Comparison of ENCODE assay signal across 16 mouse cellular contexts in genomic region chr7:79360056-79360455, GRCm38 (mm10). TPM values are rescaled to one million over a fixed set of nuclear protein-coding genes. Genes with fewer than 3 reads are reported as not detected.
A peak's percentile ranks its signal among the peaks of the same experiment; 100 is the strongest.
DNase-seq lines count a peak whose midpoint lies in the region; ATAC-seq and TF ChIP-seq lines count a peak whose summit lies in the region.
"Had no signal": no experiment of that assay in that cellular context is flagged by ENCODE, and none has a peak within 500 bp of the region (broad histone marks: within the 10 kb centered on the region; RNA-seq: fewer than 3 reads in every experiment).

No protein-coding gene starts in this region.

- peak overlapping the region; percentile 42 for H3K4me3 ChIP-seq in heart, embryonic 13.5 days
- H3K4me3 ChIP-seq in layer of hippocampus, adult 2 months: no peak overlapping the region
- H3K4me3 ChIP-seq: embryonic facial prominence, embryonic 12.5 days; kidney, embryonic 15.5 days; lung, embryonic 15.5 days; neural tube, embryonic 12.5 days had no signal

- TF ChIP-seq CTCF in layer of hippocampus, adult 2 months (conservative IDR thresholded peaks at IDR 0.05): no peak
- no peak for TF ChIP-seq CTCF in brain, embryonic 14.5 days (IDR thresholded peaks at IDR 0.05; ENCODE audit: borderline replicate concordance, extremely low read depth, insufficient read depth, insufficient read length)

- no peak for DNase-seq in heart, adult 11 months
- DNase-seq in layer of hippocampus, adult 2 months (ENCODE audit: low spot score in 2 of 2): no peak
- no peak for DNase-seq in layer of hippocampus, postnatal 36 days
- DNase-seq in ES-CJ7 (ENCODE audit: low read depth, low spot score): peak; percentile 39
- DNase-seq in brain, embryonic 14.5 days (ENCODE audit: low read depth): peak; percentile 11
- no peak for DNase-seq in urinary bladder, postnatal 36 days (ENCODE audit: low spot score in 2 of 2)
- DNase-seq: cerebellum, adult 9-10 months; gastrocnemius, postnatal 14 days; right cerebral cortex, postnatal 14 days had no signal

- H3K9ac ChIP-seq in heart, embryonic 13.5 days: peak overlapping the region; percentile 62; the same call in 1 of the 2 replicates
- H3K9ac ChIP-seq: embryonic facial prominence, embryonic 12.5 days; kidney, embryonic 15.5 days; lung, embryonic 15.5 days; neural tube, embryonic 12.5 days had no signal

- H3K36me3 ChIP-seq in heart, embryonic 13.5 days: peaks cover 23% of the 10 kb centered on the region

- no peak for TF ChIP-seq POLR2A in brain, embryonic 14.5 days (IDR thresholded peaks at IDR 0.05; ENCODE audit: borderline replicate concordance, extremely low read depth, insufficient read depth, insufficient read length, poor library complexity, severe bottlenecking)

- WGBS in heart, embryonic 13.5 days: 32% methylated on average over 11 of the region's 11 CpGs

- peak overlapping the region; percentile 81 for H3K27ac ChIP-seq in heart, embryonic 13.5 days (replicated peaks)
- peak overlapping the region; percentile 87 for H3K27ac ChIP-seq in layer of hippocampus, adult 2 months
- H3K27ac ChIP-seq: embryonic facial prominence, embryonic 12.5 days; kidney, embryonic 15.5 days; lung, embryonic 15.5 days; neural tube, embryonic 12.5 days had no signal

- H3K4me1 ChIP-seq in heart, embryonic 13.5 days: peaks cover 72% of the 10 kb centered on the region
- H3K4me1 ChIP-seq: embryonic facial prominence, embryonic 12.5 days had no signal

- H3K9me3 ChIP-seq in heart, embryonic 13.5 days: no peaks in the 10 kb centered on the region
- H3K9me3 ChIP-seq: embryonic facial prominence, embryonic 12.5 days; kidney, embryonic 15.5 days; lung, embryonic 15.5 days; neural tube, embryonic 12.5 days had no signal

- peak overlapping the region; percentile 68 for H3K4me2 ChIP-seq in heart, embryonic 13.5 days
- H3K4me2 ChIP-seq: embryonic facial prominence, embryonic 12.5 days; kidney, embryonic 15.5 days; liver, embryonic 11.5 days; lung, embryonic 15.5 days; neural tube, embryonic 12.5 days had no signal

- ATAC-seq in heart, embryonic 13.5 days (ENCODE audit: extremely low read depth, insufficient number of reproducible peaks, low FRiP score, low TSS enrichment): no peak

- H3K27me3 ChIP-seq in heart, embryonic 13.5 days (replicated peaks): peaks cover 56% of the 10 kb centered on the region
- H3K27me3 ChIP-seq: embryonic facial prominence, embryonic 12.5 days; kidney, embryonic 15.5 days; lung, embryonic 15.5 days; neural tube, embryonic 12.5 days had no signal

RNA-seq across cellular contexts. Expression of gene Rlbp1, which starts 26.8 kb away (rescaled TPM):
- not detected in 2 replicates for polyA plus RNA-seq in heart, embryonic 13.5 days (2015; fragmentation: Nextera tagmentation; extraction: Ambion mirVana)
- 10 to 100 TPM; 18.6 to 26.3 TPM for total RNA-seq in layer of hippocampus, adult 2 months (2021)
- total RNA-seq in layer of hippocampus, postnatal 36 days (2021): 10 to 100 TPM; 23.1 to 23.5 TPM
- 26.1 and 47.4 TPM in 2 replicates for polyA plus RNA-seq in brain, embryonic 14.5 days (2012; rRNA removed)
- total RNA-seq: gastrocnemius, postnatal 14 days; megakaryocyte, adult 5-6 weeks had no signal

RNA-seq across cellular contexts. Expression of gene Fanci, which starts 31.7 kb away (rescaled TPM):
- 8.1 and 9.3 TPM in 2 replicates for polyA plus RNA-seq in heart, embryonic 13.5 days (2015; fragmentation: Nextera tagmentation; extraction: Ambion mirVana)
- total RNA-seq in layer of hippocampus, adult 2 months (2021): under 1 TPM; 0.22 to 0.79 TPM
- under 1 TPM; 0.38 to 0.70 TPM for total RNA-seq in layer of hippocampus, postnatal 36 days (2021)
- 3.2 and 4.6 TPM in 2 replicates for polyA plus RNA-seq in brain, embryonic 14.5 days (2012; rRNA removed)

Comparison
In these comparisons a context has a peak if more than half of its experiments do, and no peak if none do; other contexts are left out.
1. DNase-seq: peak in ES-CJ7 (single experiment) and brain, embryonic 14.5 days (single experiment); none in heart, adult 11 months (single experiment), layer of hippocampus, adult 2 months (0 of 2), layer of hippocampus, postnatal 36 days (0 of 2) and urinary bladder, postnatal 36 days (0 of 2).